Mouse (Mus musculus) liver, adult 2 months (tissue): ENCODE data around the gene Zfp523.

Experiments used
- CTCF ChIP-seq: fragments of 200-500 bp; IDR thresholded peaks from 2 replicates; pipeline ENCODE4 v1.5.1; 2011; ENCODE audit warnings: low read depth, low read length, control low read depth
- POLR2A ChIP-seq: fragments of 200-500 bp; IDR thresholded peaks from 2 replicates; pipeline ENCODE4 v1.6.1; 2011; ENCODE audit warnings: low read length, control low read depth; ENCODE audit not compliant: insufficient read depth; ENCODE audit errors: extremely low read depth

- no peak for TF ChIP-seq CTCF
- TF ChIP-seq POLR2A: no peak
These were observed 56.3 kb downstream of the Zfp523 start for GRCm38 (mm10) chr17:28233091-28233731.
